ENCODE assay signal across 16 mouse cellular contexts in genomic region chr6:117670792-117671525, GRCm38 (mm10).
DNase-seq lines count a peak whose midpoint lies in the region; ATAC-seq and TF ChIP-seq lines count a peak whose summit lies in the region.
"Had no signal": no experiment of that assay in that cellular context is flagged by ENCODE, and none has a peak within 500 bp of the region (broad histone marks: within the 10 kb centered on the region; RNA-seq: fewer than 3 reads in every experiment).

No protein-coding gene starts in this region.

- H3K9ac ChIP-seq in kidney, postnatal 0 days (ENCODE audit: low read depth, low read length) = no peak overlapping the region
- H3K9ac ChIP-seq in embryonic facial prominence, embryonic 11.5 days (replicated peaks; ENCODE audit: low read length) = no peak overlapping the region
- H3K9ac ChIP-seq: heart, embryonic 15.5 days; hindbrain, embryonic 15.5 days; liver, postnatal 0 days had no signal

- peak; percentile 56 for DNase-seq in embryo, embryonic 10 days (ENCODE audit: low spot score)
- no peak for DNase-seq in embryo, embryonic 9.5 days (ENCODE audit: extremely low spot score)
- peak; percentile 76 for DNase-seq in kidney, postnatal 0 days (ENCODE audit: low spot score)
- DNase-seq in kidney, adult 18-20 months = no peak
- DNase-seq in embryonic facial prominence, embryonic 11.5 days (ENCODE audit: low spot score) = peak; percentile 84
- DNase-seq in limb, embryonic 10.5 days (ENCODE audit: low spot score) = peak; percentile 49
- no peak for DNase-seq in left cerebral cortex, postnatal 14 days (ENCODE audit: low spot score in 2 of 2)
- DNase-seq in frontal cortex, adult 2 months (ENCODE audit: extremely low spot score in 1 of 2, low spot score in 1 of 2) = no peak
- DNase-seq: adrenal gland, postnatal 14 days; cerebellum, postnatal 25 days; gastrocnemius, postnatal 10 days; liver, postnatal 0 days had no signal

- no peaks in the 10 kb centered on the region for H3K4me1 ChIP-seq in kidney, postnatal 0 days (replicated peaks; ENCODE audit: insufficient read depth, low read length)
- H3K4me1 ChIP-seq in embryonic facial prominence, embryonic 11.5 days (ENCODE audit: control insufficient read depth, insufficient read depth, low read length) = no peaks in the 10 kb centered on the region
- H3K4me1 ChIP-seq in limb, embryonic 10.5 days = peaks cover 33% of the 10 kb centered on the region
- H3K4me1 ChIP-seq: heart, embryonic 15.5 days; hindbrain, embryonic 15.5 days had no signal

- no peak for TF ChIP-seq CTCF in kidney, postnatal 0 days (IDR thresholded peaks at IDR 0.05; ENCODE audit: low read depth)

- intact Hi-C loops in left cerebral cortex, postnatal 14 days (cut with DNase I) = no loop called here

- no peak overlapping the region for H3K4me2 ChIP-seq in kidney, postnatal 0 days (ENCODE audit: low read length)
- H3K4me2 ChIP-seq in embryonic facial prominence, embryonic 11.5 days (ENCODE audit: low read depth, low read length) = no peak overlapping the region
- H3K4me2 ChIP-seq: heart, embryonic 15.5 days; hindbrain, embryonic 15.5 days had no signal

- no peaks in the 10 kb centered on the region for H3K36me3 ChIP-seq in kidney, postnatal 0 days (ENCODE audit: insufficient read depth, low read length)
- H3K36me3 ChIP-seq in embryonic facial prominence, embryonic 11.5 days (replicated peaks; ENCODE audit: control insufficient read depth, insufficient read depth, low read depth, low read length) = no peaks in the 10 kb centered on the region
- no peaks in the 10 kb centered on the region for H3K36me3 ChIP-seq in limb, embryonic 10.5 days
- H3K36me3 ChIP-seq: heart, embryonic 15.5 days; hindbrain, embryonic 15.5 days had no signal

- no peak overlapping the region for H3K4me3 ChIP-seq in kidney, postnatal 0 days (replicated peaks; ENCODE audit: low read depth, low read length)
- H3K4me3 ChIP-seq in embryonic facial prominence, embryonic 11.5 days (ENCODE audit: low read depth, low read length) = no peak overlapping the region
- no peak overlapping the region for H3K4me3 ChIP-seq in limb, embryonic 10.5 days
- H3K4me3 ChIP-seq: heart, embryonic 15.5 days; hindbrain, embryonic 15.5 days; layer of hippocampus, adult 2 months; myocyte had no signal

- WGBS in kidney, postnatal 0 days = 53% methylated on average over 17 of the region's 17 CpGs
- 33% methylated on average over 17 of the region's 17 CpGs for WGBS in embryonic facial prominence, embryonic 11.5 days
- WGBS in limb, embryonic 10.5 days = 54% methylated on average over 17 of the region's 17 CpGs

- H3K9me3 ChIP-seq in kidney, postnatal 0 days (replicated peaks; ENCODE audit: low read length) = no peaks in the 10 kb centered on the region
- H3K9me3 ChIP-seq in embryonic facial prominence, embryonic 11.5 days (replicated peaks; ENCODE audit: control insufficient read depth, low read length) = no peaks in the 10 kb centered on the region
- no peaks in the 10 kb centered on the region for H3K9me3 ChIP-seq in limb, embryonic 10.5 days (replicated peaks)
- H3K9me3 ChIP-seq: heart, embryonic 15.5 days; hindbrain, embryonic 15.5 days had no signal

- ATAC-seq in kidney, postnatal 0 days (replicated peaks; ENCODE audit: low FRiP score, low read depth) = no peak
- peak; percentile 68; the same call in 1 of the 2 replicates for ATAC-seq in embryonic facial prominence, embryonic 11.5 days (replicated peaks; ENCODE audit: insufficient number of reproducible peaks, low FRiP score, low TSS enrichment, low read depth)
- ATAC-seq: liver, postnatal 0 days had no signal

- H3K27ac ChIP-seq in kidney, postnatal 0 days = no peak overlapping the region
- H3K27ac ChIP-seq in embryonic facial prominence, embryonic 11.5 days (replicated peaks; ENCODE audit: low read depth, low read length) = peak overlapping the region; percentile 43
- H3K27ac ChIP-seq in limb, embryonic 10.5 days = peak overlapping the region; percentile 65
- H3K27ac ChIP-seq: heart, embryonic 15.5 days; hindbrain, embryonic 15.5 days; layer of hippocampus, adult 2 months had no signal

- no peaks in the 10 kb centered on the region for H3K27me3 ChIP-seq in kidney, postnatal 0 days (ENCODE audit: insufficient read depth, low read length)
- no peaks in the 10 kb centered on the region for H3K27me3 ChIP-seq in embryonic facial prominence, embryonic 11.5 days (ENCODE audit: control insufficient read depth, insufficient read depth, low read length)
- H3K27me3 ChIP-seq in limb, embryonic 10.5 days (ENCODE audit: low read depth, poor library complexity, severe bottlenecking) = no peaks in the 10 kb centered on the region
- H3K27me3 ChIP-seq: hindbrain, embryonic 15.5 days had no signal

Comparison
In these comparisons a context has a peak if more than half of its experiments do, and no peak if none do; other contexts are left out.
1. DNase-seq: peak in embryo, embryonic 10 days (single experiment), kidney, postnatal 0 days (single experiment), embryonic facial prominence, embryonic 11.5 days (single experiment) and limb, embryonic 10.5 days (single experiment); none in embryo, embryonic 9.5 days (single experiment), kidney, adult 18-20 months (single experiment), left cerebral cortex, postnatal 14 days (0 of 2) and frontal cortex, adult 2 months (0 of 2).